Comparison of ENCODE assay signal across 8 mouse cellular contexts in the genomic region with DNA sequence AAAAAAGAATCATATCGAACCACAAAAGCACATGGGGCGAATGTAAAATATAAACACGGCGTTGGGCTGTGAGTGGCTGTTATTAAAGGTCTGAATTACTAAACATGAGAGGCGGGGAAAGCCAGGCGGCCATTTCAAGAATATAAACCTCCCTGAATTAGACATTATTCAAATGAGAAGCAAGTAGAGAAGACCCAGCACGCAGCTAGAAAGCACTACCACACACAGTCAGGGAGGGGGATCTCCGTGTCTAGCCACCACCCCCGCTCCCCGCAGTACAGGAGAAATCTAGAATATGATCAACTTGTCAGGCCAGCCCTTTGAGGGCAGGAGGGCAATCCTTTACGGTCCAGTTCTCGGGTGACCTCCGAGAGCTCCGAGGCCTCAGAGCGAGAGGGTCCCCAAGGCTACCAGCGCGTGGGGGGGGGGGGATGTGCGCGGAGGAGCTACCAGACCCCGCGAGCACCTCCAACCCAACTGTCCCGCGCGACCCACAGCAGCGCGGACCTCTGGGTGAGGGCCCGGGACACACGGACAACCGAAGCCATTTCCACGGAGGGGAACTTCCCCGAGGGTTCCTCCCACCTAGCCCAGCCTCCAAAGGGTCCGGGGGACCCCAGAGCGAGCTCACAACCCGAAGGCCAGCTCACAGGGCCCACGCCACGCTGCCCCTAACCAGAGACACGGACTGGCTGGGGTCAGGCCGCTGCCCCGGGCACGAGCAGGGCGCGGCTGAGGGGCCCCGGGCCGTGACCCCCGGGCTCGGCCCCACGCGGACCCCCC. TPM values are rescaled to one million over a fixed set of nuclear protein-coding genes. Genes with fewer than 3 reads are reported as not detected.
A peak's percentile ranks its signal among the peaks of the same experiment; 100 is the strongest.
DNase-seq lines count a peak whose midpoint lies in the region; ATAC-seq and TF ChIP-seq lines count a peak whose summit lies in the region.

No protein-coding gene starts in this region.

- peak overlapping the region; percentile 95 for H3K27ac ChIP-seq in embryonic facial prominence, embryonic 12.5 days
- H3K27ac ChIP-seq in liver, adult 2 months (replicated peaks; ENCODE audit: insufficient read depth, low read depth, low read length), result peak overlapping the region; percentile 95

- H3K9me3 ChIP-seq in embryonic facial prominence, embryonic 12.5 days, result no peaks in the 10 kb centered on the region

- H3K79me2 ChIP-seq in liver, adult 2 months (ENCODE audit: control insufficient read depth, insufficient read depth, low read length), result peaks cover 11% of the 10 kb centered on the region; the same call in 1 of the 2 replicates

- peak overlapping the region; percentile 97 for H3K4me3 ChIP-seq in embryonic facial prominence, embryonic 12.5 days
- peak overlapping the region; percentile 99 for H3K4me3 ChIP-seq in liver, adult 2 months (ENCODE audit: insufficient read depth, low read depth, low read length)

- TF ChIP-seq POLR2A in liver, adult 2 months (IDR thresholded peaks at IDR 0.05; ENCODE audit: extremely low read depth, insufficient read depth, low read length), result 0 out of 2 replicates have a peak, but pooled peaks have one; percentile 9

- peaks cover 12% of the 10 kb centered on the region; the same call in 1 of the 2 replicates for H3K4me1 ChIP-seq in embryonic facial prominence, embryonic 12.5 days
- peaks cover 8% of the 10 kb centered on the region for H3K4me1 ChIP-seq in liver, adult 2 months (ENCODE audit: control insufficient read depth, insufficient read depth, low read length)

- under 1% methylated on average over 48 of the region's 48 CpGs for WGBS in embryonic facial prominence, embryonic 12.5 days
- WGBS in liver, adult 2 months, result 1% methylated on average over 47 of the region's 48 CpGs

- peak; percentile 77 for DNase-seq in 3T3-L1 (ENCODE audit: low read depth, low spot score)
- DNase-seq in adrenal gland, adult 8-10 months, result peak; percentile 28
- DNase-seq in heart, adult 8-10 months (ENCODE audit: low spot score), result peak; percentile 61
- peak; percentile 74 to 77 for DNase-seq in kidney, adult 8-10 months
- peak; percentile 59 for DNase-seq in liver, adult 2 months (ENCODE audit: extremely low read depth, low read depth, low spot score)
- peak; percentile 75 to 83 for DNase-seq in spleen, postnatal 36 days (ENCODE audit: low spot score in 2 of 2)

- H3K4me2 ChIP-seq in embryonic facial prominence, embryonic 12.5 days (replicated peaks), result peak overlapping the region; percentile 89

- ATAC-seq in embryonic facial prominence, embryonic 12.5 days (ENCODE audit: insufficient number of reproducible peaks, insufficient read depth, low FRiP score, low TSS enrichment), result 0 out of 2 replicates have a peak, but pooled peaks have one; percentile 29
- ATAC-seq in monocyte, adult 5-6 weeks (replicated peaks; ENCODE audit: insufficient number of reproducible peaks, low FRiP score, low TSS enrichment, poor library complexity, severe bottlenecking), result peak; percentile 12

- no peaks in the 10 kb centered on the region for H3K36me3 ChIP-seq in embryonic facial prominence, embryonic 12.5 days
- no peaks in the 10 kb centered on the region for H3K36me3 ChIP-seq in liver, adult 2 months (ENCODE audit: control insufficient read depth, insufficient read depth, low read length)

- H3K27me3 ChIP-seq in embryonic facial prominence, embryonic 12.5 days, result no peaks in the 10 kb centered on the region
- H3K27me3 ChIP-seq in liver, adult 2 months (ENCODE audit: control insufficient read depth, insufficient read depth, low read length), result no peaks in the 10 kb centered on the region

- peak overlapping the region; percentile 98 for H3K9ac ChIP-seq in embryonic facial prominence, embryonic 12.5 days
- peak overlapping the region; percentile 99 for H3K9ac ChIP-seq in liver, adult 2 months (ENCODE audit: low read depth, low read length)

- no peak for TF ChIP-seq CTCF in liver, adult 2 months (IDR thresholded peaks at IDR 0.05; ENCODE audit: low read depth, low read length)

RNA-seq across cellular contexts. Expression of gene Pou2f1, which starts 1.2 kb away (rescaled TPM):
- 10 to 100 TPM; 10.6 to 23.3 (median 15.2) TPM for total RNA-seq in adrenal gland, adult 8-10 months (2022)
- polyA plus RNA-seq in embryonic facial prominence, embryonic 12.5 days (2016; fragmentation: Nextera tagmentation; extraction: Ambion mirVana), result 15.5 and 17.0 TPM in 2 replicates
- 10 to 100 TPM in 3 of 4 experiments, 1 to 10 TPM in 1; 9.7 to 16.5 (median 11.5) TPM for total RNA-seq in heart, adult 8-10 months (2022)
- 3.6 and 4.9 TPM in 2 replicates for total RNA-seq in liver, adult 2 months (2014; rRNA removed)
- polyA plus RNA-seq in liver, adult 2 months (2012; rRNA removed), result 5.4 and 5.8 TPM in 2 replicates
- 11.7 to 22.8 TPM (median 18.7 TPM) in 3 replicates for total RNA-seq in monocyte, adult 5-6 weeks (2017)

Comparison
In these comparisons a context has a peak if more than half of its experiments do, and no peak if none do; other contexts are left out.
1. Peak in every context shown above with its lines: DNase-seq, ATAC-seq, H3K4me3 ChIP-seq and H3K27ac ChIP-seq.
2. DNase-seq: peak in every context shown above with its lines; median percentile 79 in spleen, postnatal 36 days; 77 in 3T3-L1; 76 in kidney, adult 8-10 months; 61 in heart, adult 8-10 months; 59 in liver, adult 2 months; 28 in adrenal gland, adult 8-10 months.